Mouse (Mus musculus) small intestine, adult 10 weeks (tissue): ENCODE results near the gene Zfand3. TPM values are rescaled to one million over a fixed set of nuclear protein-coding genes. Genes with fewer than 3 reads are reported as not detected.

Source experiments
- polyA plus RNA-seq: library from polyadenylated mRNA; stranded (reverse); fragments of 350-450 nt; fragmentation: Illumina TruSeq; extraction: RNeasy Lipid Tissue Mini Kit (QIAGEN cat#74804); gene quantifications from one replicate; pipeline ENCODE4 v1.2.3, GENCODE M21; 2014; ENCODE audit warnings: low replicate concordance

The Zfand3 gene
- 50.5 TPM for polyA plus RNA-seq

GRCm38 (mm10) chr17:30004203-30005102 is at the start of gene Zfand3:
Gene Zfand3, plus strand, starts transcription at chr17:30004733.

GRCm38 (mm10) chr17:29970037-29970555 is 34.4 kb upstream of the Zfand3 start, which contains the start of gene Mdga1:
Gene Mdga1, minus strand, starts transcription at chr17:29970087.

Other genes starting within 250 kb of the Zfand3 start
- not detected for gene Mdga1, start 34.6 kb upstream of the Zfand3 start, polyA plus RNA-seq